Mouse (Mus musculus) megakaryocyte, adult 5-6 weeks (primary cell): Measurements from ENCODE around the gene Nfkbie. TPM values are rescaled to one million over a fixed set of nuclear protein-coding genes. Genes with fewer than 3 reads are reported as not detected.

Experiments used
- ATAC-seq: 2 replicates; pipeline ENCODE4 v1.8.0; 2016; ENCODE audit warnings: mild to moderate bottlenecking, inconsistent platforms; ENCODE audit not compliant: poor library complexity, severe bottlenecking
- total RNA-seq, 2 experiments: library from RNA; stranded (forward) in 1 of 2; stranded (reverse) in 1 of 2; fragments of 153-499, 151-499 nt in 1 of 2; fragments of 221-1000, 200-1000 nt in 1 of 2; gene quantifications; 2 replicates each; pipeline versions ENCODE4 v1.2.3 to v1.2.4; 2015 to 2017

Nfkbie gene
- total RNA-seq, 2 experiments from 2014 or later, result 10.4 to 14.0 TPM

DNA sequence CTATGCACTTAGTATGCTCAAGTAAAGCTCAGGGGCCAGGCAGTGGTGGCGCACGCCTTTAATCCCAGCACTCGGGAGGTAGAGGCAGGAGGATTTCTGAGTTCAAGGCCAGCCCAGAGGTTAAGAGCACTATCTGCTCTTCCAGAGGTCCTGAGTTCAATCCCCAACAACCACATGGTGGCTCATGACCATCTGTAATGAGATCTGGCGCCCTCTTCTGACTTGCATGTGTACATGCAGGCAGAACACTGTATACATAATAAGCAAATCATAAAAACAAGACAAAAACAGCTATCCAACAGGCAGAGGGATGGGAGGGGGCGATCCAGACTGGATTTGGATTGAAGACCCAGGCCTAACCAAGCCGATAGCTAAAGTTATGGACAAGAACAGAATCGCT, 23.3 kb downstream of the Nfkbie start:
- ATAC-seq, result no peak

DNA sequence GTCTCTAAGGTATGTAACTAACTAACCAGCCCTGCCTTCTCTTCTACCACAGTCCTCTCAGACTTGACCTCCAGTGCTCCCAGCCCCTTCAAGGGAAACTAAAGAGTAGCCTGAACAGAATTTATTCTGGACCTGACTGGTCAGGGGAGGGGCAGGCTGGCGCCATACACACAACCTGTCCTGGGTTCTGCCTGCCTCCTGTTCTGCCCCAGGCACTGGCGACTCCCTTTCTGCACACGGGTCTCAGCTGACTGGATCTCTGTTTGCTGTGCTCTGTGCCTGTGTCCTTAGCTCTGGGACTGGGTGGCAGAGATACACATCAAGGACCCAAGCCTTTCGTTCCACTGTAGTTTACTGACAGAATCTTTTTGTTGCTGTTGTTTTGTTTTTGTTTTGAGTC, 24.1 kb downstream of the Nfkbie start:
- no peak for ATAC-seq

DNA sequence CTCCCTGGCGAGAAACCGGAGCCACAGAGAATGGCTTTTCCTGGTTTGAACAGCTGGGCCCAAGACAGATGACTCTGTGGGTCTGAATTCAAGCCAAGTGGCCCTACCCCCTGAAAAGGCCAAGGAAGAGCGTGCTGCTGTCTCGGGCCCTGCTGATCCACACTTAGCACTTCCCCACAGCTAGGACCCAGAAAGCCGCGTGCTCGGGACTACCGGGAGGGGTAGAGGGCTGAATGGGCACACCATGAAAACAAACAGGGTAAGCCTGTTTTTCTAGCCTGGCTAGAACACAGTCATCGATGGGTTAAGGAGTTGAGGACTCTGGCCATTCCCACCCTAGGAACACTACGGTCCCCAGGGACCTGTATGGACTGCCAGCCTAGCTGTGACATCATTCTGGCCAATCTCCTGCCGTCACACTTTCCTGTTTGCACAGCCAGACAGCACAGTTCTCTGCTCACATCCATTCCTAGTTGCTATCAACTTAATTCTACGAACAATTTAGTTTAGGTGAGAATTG, 25.5 kb downstream of the Nfkbie start:
- ATAC-seq, result no peak

DNA sequence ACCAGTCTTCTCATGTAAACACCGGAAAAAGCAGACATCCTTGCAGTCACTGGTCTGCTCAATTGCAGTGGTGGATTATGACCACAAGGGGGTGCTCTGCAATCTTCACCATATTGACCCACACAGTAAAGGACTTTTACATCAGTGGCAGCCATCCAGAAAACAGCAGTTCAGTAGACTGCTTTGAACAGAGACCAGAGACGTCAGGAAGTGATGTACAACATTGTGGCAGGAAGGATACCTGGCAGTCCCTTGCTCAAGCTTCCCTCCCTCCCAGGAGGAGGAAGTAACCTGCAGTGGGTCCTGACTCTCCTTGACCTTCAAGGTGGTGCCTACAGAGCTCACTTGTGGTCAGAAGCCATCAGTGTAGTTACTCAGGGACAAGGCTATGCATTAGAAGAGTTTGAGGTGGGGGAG, 26.1 kb downstream of the Nfkbie start:
- peak; percentile 60 for ATAC-seq

DNA sequence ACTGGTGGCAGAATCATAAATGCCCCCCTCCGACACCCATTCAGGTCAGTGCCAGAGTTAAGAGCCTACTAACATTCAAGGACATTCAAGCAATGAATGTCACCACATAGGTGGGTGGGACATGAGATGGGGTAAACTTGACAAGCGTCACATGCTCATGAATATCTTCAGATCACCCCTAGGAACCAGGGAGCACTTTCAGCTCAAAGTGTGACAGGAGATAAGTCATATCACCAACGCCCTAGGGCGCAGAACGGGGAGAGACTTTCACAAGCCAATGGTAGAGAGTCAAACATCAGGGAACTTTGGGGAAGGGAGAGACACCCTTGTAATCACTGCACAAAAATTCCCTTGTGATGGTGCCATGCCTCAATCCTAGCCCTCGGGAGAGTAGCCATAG, 26.7 kb downstream of the Nfkbie start:
- ATAC-seq, result no peak

DNA sequence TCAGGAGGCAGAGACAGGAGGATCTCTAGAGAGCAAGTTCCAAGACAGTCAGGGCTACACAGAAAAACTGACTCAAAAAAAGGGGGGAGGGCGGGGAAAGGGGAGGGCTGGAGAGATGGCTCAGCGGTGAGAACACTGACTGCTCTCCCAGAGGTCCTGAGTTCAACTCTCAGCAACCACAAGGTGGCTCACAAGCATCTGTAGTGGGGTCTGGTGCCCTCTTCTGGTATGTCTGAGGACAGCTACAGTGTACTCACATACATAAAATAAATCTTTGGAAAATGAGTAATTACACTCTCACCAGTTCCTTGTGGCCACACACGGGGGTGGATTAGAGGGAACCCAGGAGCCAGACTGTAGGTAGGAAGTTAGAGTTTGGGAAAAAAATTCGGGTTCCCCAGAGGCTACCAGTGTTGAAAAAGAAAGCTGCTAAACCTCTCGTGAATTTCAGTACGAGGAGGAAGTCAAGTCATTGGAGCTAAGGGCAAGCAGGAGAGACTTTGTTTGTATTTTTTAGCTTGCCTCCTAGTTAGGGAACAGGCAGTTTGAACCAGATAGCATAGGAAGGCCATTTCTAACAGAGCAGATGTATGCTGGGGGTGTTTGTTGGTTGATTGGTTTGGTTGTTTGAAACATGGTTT, 27.3 kb downstream of the Nfkbie start:
- ATAC-seq, result no peak

DNA sequence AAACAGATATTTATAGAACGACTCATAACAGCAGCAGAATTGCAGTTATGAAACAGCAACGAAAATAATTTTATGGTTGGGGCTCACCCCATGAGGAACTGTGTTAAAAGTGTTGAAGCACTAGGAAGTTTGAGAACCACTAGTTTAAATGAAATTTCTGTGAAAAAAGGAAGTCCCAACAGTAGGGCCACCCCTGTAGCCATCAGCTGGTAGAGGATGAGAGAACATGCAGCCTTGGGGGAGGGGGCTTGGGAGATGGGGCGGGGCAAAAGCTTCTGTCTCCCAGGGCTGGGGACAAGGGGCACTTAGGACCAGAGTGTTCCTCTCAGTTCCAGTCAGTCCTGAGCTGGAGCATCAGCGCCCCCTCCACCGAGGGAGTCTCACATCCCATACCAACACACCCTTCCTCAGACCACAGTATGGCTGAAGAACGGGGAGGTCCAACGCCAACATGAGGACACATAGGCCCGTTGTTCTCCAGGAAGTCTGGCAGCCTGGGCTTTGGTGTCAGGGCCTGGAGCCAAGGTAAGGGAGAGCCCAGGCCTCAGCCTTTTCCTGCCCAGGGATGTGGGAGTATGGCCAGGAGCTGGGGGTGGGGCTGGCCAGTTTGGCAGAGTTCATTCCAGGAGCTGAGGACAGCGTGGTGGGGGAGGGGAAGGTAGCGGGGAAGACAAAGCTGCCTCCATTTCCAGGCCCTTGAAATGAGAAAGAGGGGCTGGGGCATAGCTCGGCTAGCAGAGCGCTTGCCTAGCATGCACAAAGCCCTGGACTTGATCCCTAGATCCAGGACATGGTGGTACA, 28.8 kb downstream of the Nfkbie start:
- ATAC-seq, result peak; percentile 46

DNA sequence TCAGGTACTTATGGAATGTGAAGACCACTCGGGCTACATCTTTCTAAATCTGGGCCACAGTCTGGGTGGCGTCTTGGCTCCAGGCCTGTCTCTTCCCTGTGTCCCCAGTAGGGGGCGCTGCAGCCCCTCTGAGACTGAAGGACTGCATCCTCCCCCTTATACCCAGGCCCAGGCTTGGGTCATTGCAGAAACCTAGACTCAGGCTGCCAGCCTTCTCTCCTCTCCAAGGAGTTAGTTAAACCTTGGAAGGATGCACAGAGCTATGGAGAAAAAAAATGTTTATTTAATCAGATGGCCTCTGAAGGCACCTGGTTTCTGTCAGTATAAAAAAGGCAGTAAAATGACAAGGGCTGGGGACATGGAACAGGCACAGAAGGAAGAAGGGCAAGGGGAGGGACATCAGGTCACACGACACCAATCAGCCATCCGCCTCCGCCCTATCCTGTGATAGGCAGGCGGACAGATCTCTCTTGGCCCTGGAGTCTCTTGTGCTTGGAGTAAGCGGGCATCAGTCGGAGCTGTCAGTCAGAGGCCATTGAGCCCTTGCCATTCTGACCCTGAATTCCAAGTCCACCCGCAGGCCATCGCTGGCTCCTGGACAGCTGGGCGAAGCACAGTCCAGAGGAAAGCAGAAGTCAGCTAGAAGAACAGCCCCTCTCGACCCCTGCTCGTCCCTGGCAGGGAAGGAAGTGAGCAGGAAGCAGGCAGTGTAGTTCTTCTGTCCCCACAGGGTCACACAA, 29.6 kb downstream of the Nfkbie start:
- peak; percentile 37 for ATAC-seq

DNA sequence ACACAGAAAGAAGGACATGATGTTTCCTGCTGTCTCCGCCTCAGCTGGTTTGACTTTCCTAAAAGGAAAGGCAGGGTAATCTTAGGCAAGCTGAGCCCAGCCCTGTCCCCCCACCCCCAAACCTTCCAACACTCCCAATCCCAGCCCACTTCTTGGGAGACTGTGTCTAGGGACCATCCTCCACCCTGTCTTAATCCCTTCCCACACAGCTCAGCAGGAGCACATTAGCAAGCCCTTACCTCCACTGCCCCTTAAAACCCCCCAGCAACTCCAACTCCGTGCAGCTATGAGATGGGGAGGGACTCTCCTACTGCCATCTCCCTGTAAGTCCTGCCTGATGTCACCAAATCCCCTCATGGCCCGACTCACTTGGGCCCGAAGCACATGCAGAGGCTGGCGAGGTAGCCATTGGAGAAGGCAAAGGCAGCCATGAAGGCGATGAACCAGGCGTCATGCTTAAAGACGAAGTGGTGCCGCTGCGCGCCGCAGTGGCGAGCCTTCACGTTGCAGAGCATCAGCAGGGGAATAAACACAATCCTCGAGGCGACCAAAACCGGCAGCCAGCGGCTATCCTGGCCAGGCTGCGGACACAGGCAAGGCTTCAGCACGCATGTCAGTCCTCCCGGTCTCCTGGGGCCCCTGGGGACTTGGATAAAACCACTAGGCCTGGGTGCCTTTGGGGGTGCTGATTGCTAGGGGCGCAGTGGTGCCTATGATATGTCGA, 30.4 kb downstream of the Nfkbie start:
- ATAC-seq, result no peak

DNA sequence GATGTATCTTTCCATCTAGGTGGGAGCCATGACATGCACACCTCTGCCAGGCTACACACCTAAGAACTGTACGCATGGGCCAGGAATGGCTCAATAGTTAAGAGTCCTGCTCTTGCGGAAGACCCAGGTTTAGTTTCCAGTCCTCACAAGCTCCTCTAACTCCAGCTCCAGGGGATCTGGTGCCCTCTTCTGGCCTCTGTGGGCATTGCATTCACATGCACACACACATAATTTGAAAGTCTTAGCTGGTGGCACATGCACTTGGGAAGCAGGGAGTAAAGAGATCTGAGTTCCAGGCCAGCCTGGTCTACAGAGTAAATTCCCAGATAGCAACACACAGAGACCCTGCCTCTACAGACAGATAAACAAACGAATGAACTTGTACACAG, 30.9 kb downstream of the Nfkbie start:
- ATAC-seq, result no peak

DNA sequence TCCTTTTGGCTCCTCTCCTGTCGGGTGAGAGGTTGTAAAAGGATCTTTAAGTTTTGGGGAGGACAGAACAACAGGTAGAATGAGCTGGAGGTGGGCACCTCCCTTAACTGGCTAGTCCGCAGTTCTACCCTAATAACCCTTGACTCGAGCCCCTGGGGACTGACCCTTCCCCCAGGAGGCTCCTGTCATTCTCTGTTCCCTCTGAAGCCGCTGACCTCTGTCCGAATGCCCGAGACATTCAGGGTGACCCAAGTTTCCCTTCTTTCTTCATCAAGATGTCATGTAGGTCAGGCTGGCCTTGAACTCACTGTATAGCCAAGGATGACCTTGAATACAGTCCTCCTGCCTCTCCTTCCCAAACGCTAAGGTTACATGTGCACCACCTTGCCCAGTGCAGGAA, 32.9 kb downstream of the Nfkbie start:
- ATAC-seq, result no peak

DNA sequence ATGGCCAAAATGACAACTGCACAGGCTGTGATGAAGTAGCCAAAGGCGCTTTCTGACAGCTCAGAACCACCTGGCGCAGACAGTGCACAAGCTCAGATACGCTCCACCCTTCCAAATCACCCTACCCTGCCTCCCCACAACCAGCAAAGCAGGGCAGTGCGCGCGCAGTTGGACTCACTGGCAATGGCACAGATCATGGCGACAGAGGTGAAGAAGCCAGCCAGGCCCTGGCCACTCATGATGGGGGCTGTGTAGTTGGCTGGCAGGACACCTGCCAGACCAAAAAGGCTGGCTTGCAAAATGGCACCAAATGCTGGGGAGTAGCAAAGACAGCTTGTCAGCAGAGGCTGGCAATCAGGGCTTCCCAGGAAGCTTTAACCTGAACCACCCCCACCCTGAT, 33.7 kb downstream of the Nfkbie start:
- no peak for ATAC-seq

DNA sequence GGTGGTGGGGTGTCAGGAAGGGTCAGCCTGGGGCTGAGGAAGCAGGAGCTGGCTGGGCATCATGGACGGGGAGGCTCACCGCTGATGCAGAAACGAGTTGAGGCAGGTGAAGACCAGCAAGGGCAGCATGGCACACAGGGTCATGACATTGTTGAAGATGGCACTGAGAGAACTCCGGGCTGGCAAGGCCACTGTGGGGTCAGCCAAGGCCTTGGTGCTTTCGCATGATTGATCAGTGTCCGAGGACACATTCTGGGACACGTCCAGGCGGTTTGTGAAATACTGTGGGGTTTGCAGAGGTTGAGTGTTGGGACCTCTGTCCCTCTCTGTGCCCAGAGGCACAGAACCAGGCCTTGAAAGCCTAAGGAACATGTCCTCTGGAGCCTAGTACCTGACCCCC, 34.3 kb downstream of the Nfkbie start:
- no peak for ATAC-seq

DNA sequence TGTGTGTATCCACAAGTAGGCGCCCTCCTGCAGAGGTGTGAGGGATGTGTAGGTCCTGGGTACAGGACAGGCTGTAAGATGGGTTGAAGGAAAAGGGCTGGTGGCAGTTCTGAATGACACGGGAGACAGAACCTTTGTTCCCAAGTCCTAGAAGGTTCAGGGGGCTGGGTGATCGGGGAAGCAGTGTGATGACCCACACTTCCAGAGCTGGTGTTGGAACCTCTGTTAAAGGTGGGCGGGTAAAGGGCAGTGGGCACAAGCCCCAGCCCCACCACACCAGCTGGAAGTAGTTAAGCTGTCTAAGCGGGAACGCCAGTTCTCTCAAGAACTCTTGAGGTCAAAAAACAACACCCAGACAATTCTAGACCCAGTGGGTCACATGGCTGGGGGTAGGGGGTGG, 34.9 kb downstream of the Nfkbie start:
- ATAC-seq, result no peak

DNA sequence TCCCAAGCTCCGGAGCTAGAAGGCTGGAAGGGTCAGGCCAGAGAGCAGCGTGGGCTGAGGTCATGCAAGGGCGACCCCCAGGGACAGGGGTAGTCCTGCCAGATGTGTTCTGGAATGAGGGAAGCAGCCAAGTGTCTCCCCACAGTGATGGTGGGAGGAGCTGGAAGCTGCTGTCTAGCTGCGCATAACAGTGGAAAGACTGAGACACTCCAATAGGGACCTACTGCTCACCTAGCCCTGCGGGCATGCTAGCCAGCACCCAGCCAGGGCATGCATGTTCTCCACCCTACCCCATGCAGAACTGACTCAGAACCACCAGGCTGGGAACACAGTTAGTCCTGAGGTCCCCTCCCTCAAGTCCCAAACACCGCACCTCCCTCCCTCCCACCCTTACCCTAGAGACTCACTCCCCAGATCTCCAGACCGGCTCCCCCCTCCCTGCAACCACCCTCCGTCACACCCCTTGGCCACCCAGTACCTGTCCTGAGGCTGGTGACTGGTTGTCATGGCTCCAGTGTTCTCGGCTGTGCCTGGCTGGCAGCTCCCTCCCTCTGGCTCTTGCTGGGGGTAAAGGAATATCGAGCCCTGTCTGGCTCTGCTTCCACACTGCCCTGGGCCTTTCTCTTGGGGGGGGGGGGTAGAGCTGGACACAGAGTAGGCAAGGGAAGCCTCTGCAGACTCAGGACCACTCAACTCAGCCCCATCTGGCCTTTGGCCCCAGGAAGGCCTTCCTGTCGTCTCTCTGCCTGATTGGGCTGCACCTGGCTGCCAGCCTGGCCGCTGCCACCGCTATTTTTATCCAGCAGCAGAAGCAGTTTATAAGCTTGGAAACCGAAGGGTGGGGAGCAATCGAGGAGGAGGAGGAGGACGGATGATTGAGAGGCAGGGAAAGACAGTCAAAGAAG, 36.5 kb downstream of the Nfkbie start:
- ATAC-seq, result no peak

DNA sequence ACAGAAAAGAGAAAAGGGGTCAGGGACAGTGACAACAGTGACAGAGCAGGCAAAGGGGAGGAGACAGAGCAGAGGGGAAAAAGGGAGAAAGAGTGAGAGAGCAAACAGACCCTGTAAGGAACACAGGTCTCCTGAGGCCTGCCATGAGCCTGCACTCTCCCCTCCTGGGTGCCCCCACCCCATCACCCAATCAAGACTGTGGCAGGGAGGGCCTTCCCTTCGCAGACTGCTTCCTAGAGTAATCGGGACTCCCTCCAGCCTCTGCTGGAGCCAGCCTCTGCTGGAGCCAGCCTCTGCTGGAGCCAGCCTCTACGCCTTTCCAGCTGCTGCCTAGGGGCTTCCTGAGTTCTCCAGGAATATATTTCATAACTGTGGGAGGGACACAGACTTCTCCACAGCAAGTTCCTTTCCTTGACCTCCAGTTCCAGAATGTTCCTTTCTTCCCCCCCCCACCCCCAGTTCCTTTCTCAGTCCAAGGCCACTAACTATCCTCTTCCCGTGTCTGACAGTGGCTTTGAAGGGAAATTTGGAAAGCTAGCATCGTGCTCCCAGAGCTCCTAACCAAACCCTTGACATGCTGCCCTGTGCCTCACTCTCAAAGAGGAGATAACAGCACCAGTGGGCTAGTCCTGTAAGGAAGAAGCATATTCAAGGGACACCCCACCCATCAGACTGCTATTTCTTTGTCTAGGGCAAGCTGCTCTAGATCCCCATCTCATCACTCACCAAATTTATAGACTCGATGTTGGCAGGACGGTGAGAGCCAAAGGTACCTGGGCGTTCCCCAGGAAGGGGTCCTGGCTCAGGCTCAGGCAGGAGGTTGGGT, 37.3 kb downstream of the Nfkbie start:
- ATAC-seq, result no peak

DNA sequence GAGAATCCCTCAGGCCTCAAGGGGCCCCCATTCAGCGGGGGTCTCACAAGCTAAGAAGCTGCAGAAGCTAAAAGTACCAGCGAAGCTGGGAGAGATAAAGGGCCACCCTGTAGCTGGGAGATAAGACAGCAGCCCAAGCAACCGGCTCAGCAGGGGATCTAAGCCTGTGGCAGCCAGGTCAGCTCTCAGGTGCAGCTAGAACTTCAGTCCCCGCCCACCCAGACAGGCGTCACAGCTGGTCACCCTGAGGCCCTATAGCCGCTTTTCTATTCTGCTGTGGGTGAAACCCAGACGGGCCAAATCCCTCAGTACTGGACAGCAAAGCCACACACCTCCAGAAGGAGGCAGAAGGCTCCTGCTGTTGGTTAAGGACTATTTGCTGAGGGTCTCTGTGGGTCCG, 38.0 kb downstream of the Nfkbie start:
- no peak for ATAC-seq

DNA sequence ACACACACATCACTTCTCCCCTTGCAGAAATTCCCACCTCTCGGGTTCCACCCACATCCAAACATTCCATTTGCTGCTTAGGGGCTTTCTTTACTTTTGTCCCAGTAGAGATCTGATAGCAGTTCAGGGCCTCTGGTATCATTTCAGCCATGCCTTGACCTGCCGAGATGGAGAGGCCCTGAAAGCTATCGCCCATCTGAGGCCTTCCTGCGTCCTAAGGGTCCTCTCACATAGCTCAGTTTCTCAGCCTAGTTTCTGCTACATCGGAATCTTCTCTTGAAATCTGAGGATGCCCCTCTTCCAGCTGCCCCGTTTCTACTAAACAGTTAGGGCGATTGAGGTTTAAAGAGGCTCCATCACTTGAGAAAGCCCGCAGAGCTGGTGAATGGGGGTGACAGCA, 38.7 kb downstream of the Nfkbie start:
- no peak for ATAC-seq
